Comparison of ENCODE assay signal across 8 mouse cellular contexts in genomic region chr3:85601841-85602305, GRCm38 (mm10). TPM values are rescaled to one million over a fixed set of nuclear protein-coding genes. Genes with fewer than 3 reads are reported as not detected.
A peak's percentile ranks its signal among the peaks of the same experiment; 100 is the strongest.
DNase-seq lines count a peak whose midpoint lies in the region; ATAC-seq and TF ChIP-seq lines count a peak whose summit lies in the region.

No protein-coding gene starts in this region.

- no peak for TF ChIP-seq CTCF in kidney, adult 2 months (conservative IDR thresholded peaks at IDR 0.05; ENCODE audit: insufficient read depth, insufficient read length, low read depth, low read length)

- no peaks in the 10 kb centered on the region for H3K27me3 ChIP-seq in heart, embryonic 15.5 days
- H3K27me3 ChIP-seq in intestine, embryonic 14.5 days (replicated peaks; ENCODE audit: control insufficient read depth, insufficient read depth, low read length): no peaks in the 10 kb centered on the region
- no peaks in the 10 kb centered on the region for H3K27me3 ChIP-seq in kidney, adult 2 months (replicated peaks; ENCODE audit: control insufficient read depth, insufficient read depth, low read length)

- TF ChIP-seq POLR2A in kidney, adult 2 months (IDR thresholded peaks at IDR 0.05; ENCODE audit: low read depth, low read length): no peak

- peaks cover 26% of the 10 kb centered on the region for H3K4me1 ChIP-seq in heart, embryonic 15.5 days (replicated peaks)
- H3K4me1 ChIP-seq in intestine, embryonic 14.5 days (replicated peaks; ENCODE audit: control insufficient read depth, insufficient read depth, low read length): no peaks in the 10 kb centered on the region
- H3K4me1 ChIP-seq in kidney, adult 2 months (ENCODE audit: control insufficient read depth, insufficient read depth, low read length): no peaks in the 10 kb centered on the region

- 24% methylated on average over 3 of the region's 3 CpGs for whole genome bisulfite sequencing in heart, embryonic 15.5 days
- 40% methylated on average over 3 of the region's 3 CpGs for WGBS in intestine, embryonic 14.5 days
- WGBS in kidney, adult 2 months: 70% methylated on average over 3 of the region's 3 CpGs

- H3K9ac ChIP-seq in heart, embryonic 15.5 days: no peak overlapping the region
- no peak overlapping the region for H3K9ac ChIP-seq in intestine, embryonic 14.5 days (ENCODE audit: low read length)

- H3K4me3 ChIP-seq in heart, embryonic 15.5 days: no peak overlapping the region
- H3K4me3 ChIP-seq in intestine, embryonic 14.5 days (ENCODE audit: low read depth, low read length): no peak overlapping the region
- no peak overlapping the region for H3K4me3 ChIP-seq in kidney, adult 2 months (ENCODE audit: insufficient read depth, low read depth, low read length)

- DNase-seq in heart, adult 9 months (ENCODE audit: low spot score in 2 of 2): no peak
- DNase-seq in Muller cell, postnatal 12 days (ENCODE audit: inconsistent ontology term): peak; percentile 95
- DNase-seq in embryo, embryonic 10.5 days (ENCODE audit: low spot score): peak; percentile 36
- DNase-seq in intestine, embryonic 14.5 days (ENCODE audit: low spot score): no peak
- no peak for DNase-seq in right cerebral cortex, postnatal 25 days
- DNase-seq in kidney, adult 2 months: no peak
- no peak for DNase-seq in thymus, postnatal 25 days

- H3K36me3 ChIP-seq in heart, embryonic 15.5 days: no peaks in the 10 kb centered on the region
- no peaks in the 10 kb centered on the region; the same call in 1 of the 2 replicates for H3K36me3 ChIP-seq in intestine, embryonic 14.5 days (ENCODE audit: control insufficient read depth, insufficient read depth, low read length)
- no peaks in the 10 kb centered on the region for H3K36me3 ChIP-seq in kidney, adult 2 months (ENCODE audit: control insufficient read depth, insufficient read depth, low read length)

- H3K9me3 ChIP-seq in heart, embryonic 15.5 days (replicated peaks): no peaks in the 10 kb centered on the region
- H3K9me3 ChIP-seq in intestine, embryonic 14.5 days (ENCODE audit: control insufficient read depth, low read length): no peaks in the 10 kb centered on the region

- peak overlapping the region; percentile 61 for H3K27ac ChIP-seq in heart, embryonic 15.5 days
- no peak overlapping the region for H3K27ac ChIP-seq in intestine, embryonic 14.5 days (ENCODE audit: low read depth)
- no peak overlapping the region for H3K27ac ChIP-seq in kidney, adult 2 months (ENCODE audit: insufficient read depth, low read depth, low read length)

- no peak overlapping the region for H3K4me2 ChIP-seq in heart, embryonic 15.5 days
- H3K4me2 ChIP-seq in intestine, embryonic 14.5 days (ENCODE audit: low read length): no peak overlapping the region

- no peak for ATAC-seq in heart, embryonic 15.5 days (replicated peaks; ENCODE audit: insufficient number of reproducible peaks, insufficient read depth, low FRiP score, low read depth)
- ATAC-seq in intestine, embryonic 14.5 days (replicated peaks; ENCODE audit: low FRiP score, low TSS enrichment, low read depth): 0 out of 2 replicates have a peak, but pooled peaks have one; percentile 40

RNA-seq across cellular contexts. Expression of gene Gatb, which starts 28.0 kb away (rescaled TPM):
- polyA plus RNA-seq in heart, embryonic 15.5 days (2015; fragmentation: Nextera tagmentation; extraction: Ambion mirVana): 35.3 and 37.6 TPM in 2 replicates
- 27.2 and 30.1 TPM in 2 replicates for polyA plus RNA-seq in intestine, embryonic 14.5 days (2014; fragmentation: Nextera tagmentation; extraction: Ambion mirVana)
- polyA plus RNA-seq in kidney, adult 2 months (2012; rRNA removed): 34.6 and 35.8 TPM in 2 replicates

Comparison
In these comparisons a context has a peak if more than half of its experiments do, and no peak if none do; other contexts are left out.
1. DNase-seq: peak in Muller cell, postnatal 12 days (single experiment) and embryo, embryonic 10.5 days (single experiment); none in heart, adult 9 months (0 of 2), intestine, embryonic 14.5 days (single experiment), right cerebral cortex, postnatal 25 days (single experiment), kidney, adult 2 months (single experiment) and thymus, postnatal 25 days (single experiment).